ENCODE assay signal across 7 mouse cellular contexts in genomic region chr4:129819712-129820336, GRCm38 (mm10). TPM values are rescaled to one million over a fixed set of nuclear protein-coding genes. Genes with fewer than 3 reads are reported as not detected.
DNase-seq lines count a peak whose midpoint lies in the region; ATAC-seq lines count a peak whose summit lies in the region.

No protein-coding gene starts in this region.

- H3K36me3 ChIP-seq in limb, embryonic 10.5 days: no peaks in the 10 kb centered on the region
- H3K36me3 ChIP-seq in midbrain, embryonic 13.5 days: no peaks in the 10 kb centered on the region

- H3K4me3 ChIP-seq in limb, embryonic 10.5 days: peak overlapping the region; percentile 95
- H3K4me3 ChIP-seq in midbrain, embryonic 13.5 days (replicated peaks): peak overlapping the region; percentile 90

- peak overlapping the region; percentile 99 for H3K27ac ChIP-seq in limb, embryonic 10.5 days
- peak overlapping the region; percentile 95 for H3K27ac ChIP-seq in midbrain, embryonic 13.5 days

- peak; percentile 89 for ATAC-seq in granulocyte monocyte progenitor cell, adult 5-6 weeks (replicated peaks; ENCODE audit: poor library complexity, severe bottlenecking)
- peak; percentile 93 for ATAC-seq in midbrain, embryonic 13.5 days

- no peaks in the 10 kb centered on the region for H3K9me3 ChIP-seq in limb, embryonic 10.5 days (replicated peaks)
- H3K9me3 ChIP-seq in midbrain, embryonic 13.5 days: no peaks in the 10 kb centered on the region

- under 1% methylated on average over 73 of the region's 83 CpGs for WGBS in limb, embryonic 10.5 days
- under 1% methylated on average over 55 of the region's 83 CpGs for WGBS in midbrain, embryonic 13.5 days

- peaks cover 51% of the 10 kb centered on the region for H3K4me1 ChIP-seq in limb, embryonic 10.5 days
- H3K4me1 ChIP-seq in midbrain, embryonic 13.5 days (replicated peaks): peaks cover 44% of the 10 kb centered on the region

- DNase-seq in adrenal gland, adult 8-10 months: peak; percentile 97
- DNase-seq in embryo, embryonic 9.5 days (ENCODE audit: extremely low spot score): peak; percentile 97
- DNase-seq in kidney, adult 11 months: peak; percentile 98
- DNase-seq in limb, embryonic 10.5 days (ENCODE audit: low spot score): peak; percentile 97
- peak; percentile 93 for DNase-seq in spleen, adult 12 weeks (ENCODE audit: low spot score)

- peak overlapping the region; percentile 93 for H3K9ac ChIP-seq in midbrain, embryonic 13.5 days (replicated peaks)

- H3K27me3 ChIP-seq in limb, embryonic 10.5 days (ENCODE audit: low read depth, poor library complexity, severe bottlenecking): no peaks in the 10 kb centered on the region
- H3K27me3 ChIP-seq in midbrain, embryonic 13.5 days: no peaks in the 10 kb centered on the region

- peak overlapping the region; percentile 81 for H3K4me2 ChIP-seq in midbrain, embryonic 13.5 days (replicated peaks)

RNA-seq across cellular contexts. Expression of gene Ptp4a2, which starts 8.8 kb away (rescaled TPM):
- 100 to 1,000 TPM; 321 to 460 (median 353) TPM for total RNA-seq in adrenal gland, adult 8-10 months (2022)
- 277 and 304 TPM in 2 replicates for total RNA-seq in granulocyte monocyte progenitor cell, adult 5-6 weeks (2014; fragmentation: Nextera tagmentation)
- total RNA-seq in granulocyte monocyte progenitor cell, adult 5-6 weeks (2017): 345 and 391 TPM in 2 replicates
- polyA plus RNA-seq in limb, embryonic 10.5 days (2016; fragmentation: Nextera tagmentation; extraction: Ambion mirVana): 298 and 321 TPM in 2 replicates
- polyA plus RNA-seq in midbrain, embryonic 13.5 days (2015; fragmentation: Nextera tagmentation; extraction: Ambion mirVana): 287 and 316 TPM in 2 replicates

Comparison
In these comparisons a context has a peak if more than half of its experiments do, and no peak if none do; other contexts are left out.
1. Peak in every context shown above with its lines: DNase-seq, ATAC-seq, H3K4me3 ChIP-seq and H3K27ac ChIP-seq.